Mouse (Mus musculus) thymus, postnatal 14 days (tissue): ENCODE measurements around the gene Pax6.

Experiments used
- DNase-seq: peaks from one replicate; pipeline ENCODE4 v3.0.0; 2021

Pax6 gene

GRCm38 (mm10) chr2:105684991-105685650 lies 16.4 kb downstream of the Pax6 start:
- DNase-seq = no peak

GRCm38 (mm10) chr2:105685651-105686050 lies 17.0 kb downstream of the Pax6 start:
- DNase-seq = no peak

DNA sequence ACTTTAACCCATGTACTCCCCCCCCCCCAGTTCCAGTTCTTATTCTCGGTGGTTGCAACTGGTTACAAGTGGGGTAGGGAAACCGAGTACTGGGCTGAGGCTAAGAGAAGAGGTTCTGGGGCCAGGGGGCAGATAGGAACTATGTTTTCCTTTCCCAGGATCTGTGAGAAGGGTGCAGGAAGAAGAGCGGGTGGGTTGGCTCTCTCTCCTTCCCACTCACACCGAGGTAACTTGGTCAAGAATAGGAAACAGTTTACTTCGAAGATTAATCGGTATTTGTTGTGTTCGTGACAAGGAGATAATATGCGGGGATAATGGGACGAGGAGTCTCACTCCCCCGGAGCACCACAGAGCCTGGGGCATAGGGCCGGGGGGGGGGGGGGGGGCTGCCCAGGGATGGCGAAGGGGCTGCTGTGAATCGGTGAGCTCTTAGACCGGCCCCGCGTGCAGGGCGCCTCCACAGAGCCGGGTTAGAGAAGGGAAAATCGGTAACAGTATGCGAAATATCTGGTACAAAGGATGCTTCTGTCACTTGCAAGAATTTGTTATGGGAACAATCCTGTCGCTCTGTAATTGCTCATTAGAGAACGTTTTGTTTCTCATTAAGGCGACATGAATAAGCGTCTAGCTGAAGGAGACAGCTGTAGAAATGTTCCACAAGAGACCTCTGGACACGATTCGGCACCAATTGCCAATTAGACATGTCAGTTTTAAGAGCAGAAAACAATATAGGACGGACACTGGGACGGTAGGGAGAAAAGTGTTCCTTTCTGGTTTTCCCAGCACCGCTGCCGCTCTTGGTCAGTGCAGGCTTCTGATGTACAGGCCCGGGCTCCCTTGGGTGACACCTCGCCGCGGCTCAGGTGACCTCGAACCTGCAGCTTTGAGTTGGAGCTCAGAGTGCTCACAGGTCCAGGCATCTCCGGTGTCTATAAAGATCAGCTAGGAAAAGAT lies 17.9 kb downstream of the Pax6 start:
- no peak for DNase-seq

- no peak for DNase-seq
Observed at GRCm38 (mm10) chr2:105687317-105687991, 18.8 kb downstream of the Pax6 start.

GRCm38 (mm10) chr2:105688011-105688410 lies 19.3 kb downstream of the Pax6 start:
- DNase-seq = no peak

- DNase-seq = no peak
Observed at GRCm38 (mm10) chr2:105688436-105689303, 20.0 kb downstream of the Pax6 start.

DNA sequence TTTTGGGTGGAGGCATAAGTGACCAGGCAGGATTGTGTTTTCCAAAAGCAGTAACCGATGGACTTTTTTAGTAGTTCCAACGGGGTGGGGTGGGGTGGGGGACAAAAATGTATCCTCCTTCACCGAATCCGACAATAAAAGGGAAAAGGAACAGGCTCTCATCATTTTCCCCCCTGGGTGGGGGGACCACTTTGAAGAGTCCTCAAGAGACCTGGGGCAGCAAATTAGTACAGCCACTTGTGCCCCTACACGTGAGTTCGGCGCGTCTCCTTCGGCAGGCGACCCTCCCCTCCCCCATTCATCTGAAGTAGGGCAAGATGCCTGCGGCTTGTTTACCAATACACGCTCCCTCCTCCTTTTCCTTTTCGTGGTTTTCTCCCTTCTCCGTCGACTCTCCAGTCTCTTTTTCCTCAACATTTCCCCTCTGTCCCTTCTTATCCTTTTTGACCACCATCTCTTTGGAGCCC lies 20.6 kb downstream of the Pax6 start:
- no peak for DNase-seq

DNA sequence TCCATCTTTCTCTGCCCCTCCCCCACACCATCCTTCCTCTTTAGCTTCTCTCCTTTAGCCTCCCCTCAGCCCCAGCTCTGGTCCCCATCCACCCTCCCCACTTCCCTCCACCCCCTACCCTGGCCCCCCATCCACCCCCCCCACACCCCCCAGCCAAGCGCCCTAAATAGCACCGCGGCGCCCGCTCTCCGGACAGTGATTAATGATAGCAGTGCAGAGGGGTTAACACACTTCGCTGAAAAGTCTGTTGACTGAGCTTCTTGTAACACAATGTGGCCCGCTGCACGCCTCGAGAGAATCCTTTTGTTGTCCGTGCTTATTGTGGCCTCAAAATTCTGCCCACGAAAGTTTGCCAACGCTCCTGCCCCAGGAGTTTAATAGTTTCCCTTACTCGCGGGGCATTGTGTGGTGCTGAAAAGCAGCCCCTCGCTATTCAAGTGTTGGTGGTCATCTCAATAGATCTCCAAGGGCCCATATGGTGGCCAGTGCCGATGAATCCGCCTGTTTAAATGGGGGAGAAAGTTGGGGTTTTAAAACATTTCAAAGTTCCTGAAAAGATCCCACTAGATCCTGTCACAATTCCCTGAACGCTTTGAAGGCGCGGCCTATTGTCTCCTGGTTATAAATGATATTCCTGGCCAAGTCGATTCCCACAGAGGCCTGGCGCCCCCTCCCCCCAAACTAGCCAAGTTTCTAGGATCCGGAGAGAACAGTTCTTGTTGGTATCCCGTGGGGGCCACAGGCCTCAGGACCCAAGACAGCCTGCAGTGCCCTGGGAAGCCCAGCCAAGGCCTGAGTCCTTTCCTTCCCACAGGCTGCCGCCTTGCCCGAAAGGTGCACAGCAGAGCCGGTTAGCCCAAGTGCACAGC lies 21.3 kb downstream of the Pax6 start:
- DNase-seq = no peak

GRCm38 (mm10) chr2:105691296-105691695 lies 22.6 kb downstream of the Pax6 start:
- DNase-seq = no peak

GRCm38 (mm10) chr2:105697741-105698140 lies 29.0 kb downstream of the Pax6 start:
- DNase-seq = no peak

GRCm38 (mm10) chr2:105698631-105699030 lies 29.9 kb downstream of the Pax6 start:
- DNase-seq = no peak

- DNase-seq = no peak
Observed at GRCm38 (mm10) chr2:105701781-105702180, 33.1 kb downstream of the Pax6 start.

GRCm38 (mm10) chr2:105702586-105702985 lies 33.9 kb downstream of the Pax6 start:
- DNase-seq = no peak

DNA sequence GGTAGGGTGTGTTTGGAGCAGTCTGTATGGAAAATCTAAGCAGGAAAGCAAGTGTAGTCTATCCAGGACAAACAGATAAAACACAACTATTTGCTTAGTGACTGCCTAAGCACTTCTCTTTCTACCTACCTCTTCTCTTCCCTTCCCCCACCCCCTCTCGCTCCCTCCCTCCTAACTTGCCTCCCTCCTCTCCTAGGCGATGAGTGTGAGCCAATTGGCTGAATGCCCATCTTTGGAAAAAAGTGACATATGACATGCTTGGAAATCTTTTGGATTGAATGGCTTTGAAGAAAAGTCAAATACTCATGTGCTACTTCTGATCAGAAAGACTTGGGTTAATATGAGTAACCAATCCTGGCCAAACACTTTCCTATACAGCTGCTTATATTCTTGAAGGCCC lies 36.6 kb downstream of the Pax6 start:
- DNase-seq = no peak

- no peak for DNase-seq
Observed at GRCm38 (mm10) chr2:105709126-105709525, 40.4 kb downstream of the Pax6 start.

- no peak for DNase-seq
Observed at GRCm38 (mm10) chr2:105710511-105710910, 41.8 kb downstream of the Pax6 start.

DNA sequence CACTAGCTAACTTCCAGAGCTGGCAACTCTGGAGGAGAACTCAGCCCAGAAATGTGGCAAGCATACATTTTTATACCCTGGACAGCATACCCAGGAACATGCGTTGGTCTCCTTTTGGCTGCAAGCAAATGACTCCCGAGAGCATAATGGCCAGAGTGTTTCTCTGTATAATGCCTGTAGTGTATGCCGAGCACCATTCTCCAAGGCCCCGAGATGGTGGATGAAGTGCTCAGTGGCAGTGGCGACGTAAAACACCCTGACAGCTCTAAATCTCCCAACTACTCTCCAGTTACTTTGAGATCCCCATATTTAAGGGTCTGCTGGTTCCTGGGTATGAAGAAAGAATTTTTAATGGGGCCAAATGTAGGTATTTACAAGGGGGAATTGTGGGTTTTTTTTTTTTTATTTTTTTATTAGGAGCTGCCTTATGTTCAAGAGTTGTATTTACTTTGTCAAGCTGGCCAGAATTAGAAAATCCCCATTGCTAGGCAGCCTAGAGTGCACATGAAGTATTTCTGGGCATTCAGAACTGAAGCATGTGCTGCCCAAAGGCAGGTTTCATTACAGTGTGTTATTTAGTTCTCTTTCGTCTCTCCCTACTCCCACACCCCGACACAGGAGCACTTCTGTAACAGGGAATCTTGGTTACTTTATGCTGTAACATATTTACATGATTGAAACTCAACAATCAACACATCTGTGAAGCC lies 46.9 kb downstream of the Pax6 start:
- no peak for DNase-seq

DNA sequence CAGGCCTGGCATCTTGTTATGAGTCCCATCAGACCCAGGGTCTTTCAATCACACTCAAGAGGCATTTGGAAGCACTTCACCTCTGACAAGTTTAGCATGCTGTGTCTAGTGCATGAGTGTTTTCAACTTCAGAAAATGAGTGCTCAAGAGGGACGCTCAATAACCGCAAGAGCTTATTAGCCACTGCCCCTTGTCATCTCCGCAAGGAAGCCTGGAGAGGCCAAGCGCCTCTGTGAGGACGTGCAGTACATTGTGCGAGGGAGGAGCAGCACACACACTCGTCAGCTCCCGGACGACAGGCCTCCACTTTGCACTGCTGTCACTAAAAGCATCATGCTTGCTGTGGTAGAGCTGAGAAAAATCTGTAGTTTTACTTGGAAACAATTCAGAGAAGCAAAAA lies 58.0 kb downstream of the Pax6 start:
- no peak for DNase-seq

DNA sequence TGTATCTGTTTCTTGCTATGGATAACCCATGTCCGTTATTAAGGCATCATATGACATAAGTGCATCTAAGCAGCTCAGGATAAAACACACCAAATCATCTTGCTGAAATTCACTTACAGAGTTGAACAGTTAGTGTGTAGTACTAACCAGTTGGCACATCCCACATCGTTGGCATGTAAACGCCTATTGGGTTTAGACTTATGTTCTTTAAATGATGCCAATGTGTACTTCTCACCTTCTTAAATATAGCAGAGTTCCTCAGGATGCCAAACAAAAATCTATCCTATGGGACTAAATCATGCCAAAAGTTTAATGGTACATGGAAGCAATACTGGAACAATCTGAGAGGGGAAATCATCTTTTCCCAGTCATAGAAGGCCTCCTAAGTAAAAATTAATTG lies 62.0 kb downstream of the Pax6 start:
- DNase-seq = no peak

DNA sequence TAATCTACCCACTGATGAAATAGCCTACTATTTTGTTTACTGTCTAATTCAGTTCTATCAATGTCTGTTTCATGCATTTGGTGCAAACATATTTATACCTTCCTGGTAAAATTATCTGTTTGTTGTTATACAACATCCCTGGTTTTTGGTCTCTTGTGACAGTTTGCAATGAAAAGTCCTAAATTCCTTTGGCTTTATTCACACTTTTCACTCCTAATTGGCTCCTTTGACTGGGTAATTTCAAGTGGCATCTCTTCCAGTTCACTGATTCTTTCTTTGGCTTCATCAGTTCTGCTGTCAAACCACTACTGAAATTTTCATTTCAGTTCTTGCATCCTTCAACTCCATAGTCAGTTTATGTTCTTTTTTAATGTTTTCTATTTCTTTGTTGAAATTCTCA lies 67.5 kb downstream of the Pax6 start:
- DNase-seq = no peak

- no peak for DNase-seq
Observed at GRCm38 (mm10) chr2:105746896-105747295, 78.2 kb downstream of the Pax6 start.
